Mouse (Mus musculus): ENCODE results near the gene Anks4b. TPM values are rescaled to one million over a fixed set of nuclear protein-coding genes. Genes with fewer than 3 reads are reported as not detected.

The Anks4b gene
- polyA plus RNA-seq, 1 experiment, result 15.0 TPM

DNA sequence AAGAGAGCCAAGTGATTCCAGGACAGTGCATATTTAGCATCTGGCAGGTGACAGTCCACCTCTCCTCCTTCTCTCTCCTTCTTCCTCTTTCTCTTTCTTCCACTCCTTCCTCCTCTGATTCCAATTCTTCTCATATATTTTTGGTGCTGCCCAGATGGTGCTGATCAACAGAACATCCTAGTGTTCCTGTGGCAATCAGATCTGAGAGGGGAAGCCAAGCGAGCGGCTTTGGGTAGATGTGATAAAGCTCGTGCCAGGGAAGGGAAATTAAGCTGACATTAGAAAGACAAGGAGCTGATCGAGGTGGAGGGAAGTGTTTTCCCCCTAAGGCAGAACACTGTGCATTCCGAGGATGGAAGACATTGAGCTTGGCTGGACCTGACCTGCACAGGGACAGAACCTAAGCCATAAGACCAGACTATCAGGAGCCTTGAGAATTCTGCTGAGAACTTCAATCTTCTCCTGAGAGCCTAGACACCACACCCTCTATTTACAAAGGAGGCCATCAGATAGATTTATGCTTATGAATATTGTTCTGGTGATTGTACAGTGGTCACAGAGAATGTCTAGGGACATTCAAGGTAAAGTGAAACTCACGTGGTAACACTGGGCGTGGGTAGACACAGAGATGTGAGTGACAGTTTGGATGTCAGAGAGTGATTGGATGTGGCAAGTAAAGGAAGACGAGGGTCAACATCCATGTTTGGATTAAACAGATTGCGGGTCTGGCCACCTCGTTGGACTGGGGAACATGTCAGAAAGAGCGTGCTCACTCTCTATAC lies 1.3 kb downstream of the Anks4b start:
- WGBS, result 57% methylated on average over 11 of the region's 11 CpGs
- Histone ChIP-seq H3K27me3 (replicated peaks; ENCODE audit: control insufficient read depth, insufficient read depth, low read length) (no peaks in the 10 kb centered on the region), H3K27ac (ENCODE audit: insufficient read depth, low read depth, low read length) (peak overlapping the region; percentile 90)

GRCm38 (mm10) chr7:120177611-120178010 lies 4.0 kb downstream of the Anks4b start:
- no peak overlapping the region for H3K4me3 ChIP-seq (ENCODE audit: insufficient read depth, low read depth, low read length)
- WGBS, result 52% methylated on average over 3 of the region's 3 CpGs
- TF ChIP-seq CTCF (conservative IDR thresholded peaks at IDR 0.05; ENCODE audit: insufficient read depth, insufficient read length, low read depth, low read length) (no peak), POLR2A (IDR thresholded peaks at IDR 0.05; ENCODE audit: low read depth, low read length) (no peak)
- no peak overlapping the region for H3K27ac ChIP-seq (ENCODE audit: insufficient read depth, low read depth, low read length)
- no peak for DNase-seq
- H3K4me1 ChIP-seq (ENCODE audit: control insufficient read depth, insufficient read depth, low read length), result peaks cover 5% of the 10 kb centered on the region; the same call in 1 of the 2 replicates
- peaks cover 2% of the 10 kb centered on the region; the same call in 1 of the 2 replicates for H3K36me3 ChIP-seq (ENCODE audit: control insufficient read depth, insufficient read depth, low read length)
- no peaks in the 10 kb centered on the region for H3K27me3 ChIP-seq (replicated peaks; ENCODE audit: control insufficient read depth, insufficient read depth, low read length)

More for the DNA sequence above, 1.3 kb downstream of the Anks4b start:
- Histone ChIP-seq H3K4me3 (ENCODE audit: insufficient read depth, low read depth, low read length) (peak overlapping the region; percentile 62), H3K4me1 (ENCODE audit: control insufficient read depth, insufficient read depth, low read length) (peaks cover 5% of the 10 kb centered on the region; the same call in 1 of the 2 replicates), H3K36me3 (ENCODE audit: control insufficient read depth, insufficient read depth, low read length) (no peaks in the 10 kb centered on the region)
- TF ChIP-seq POLR2A (IDR thresholded peaks at IDR 0.05; ENCODE audit: low read depth, low read length) (no peak), CTCF (conservative IDR thresholded peaks at IDR 0.05; ENCODE audit: insufficient read depth, insufficient read length, low read depth, low read length) (no peak)
- DNase-seq, result peak; percentile 19

DNA sequence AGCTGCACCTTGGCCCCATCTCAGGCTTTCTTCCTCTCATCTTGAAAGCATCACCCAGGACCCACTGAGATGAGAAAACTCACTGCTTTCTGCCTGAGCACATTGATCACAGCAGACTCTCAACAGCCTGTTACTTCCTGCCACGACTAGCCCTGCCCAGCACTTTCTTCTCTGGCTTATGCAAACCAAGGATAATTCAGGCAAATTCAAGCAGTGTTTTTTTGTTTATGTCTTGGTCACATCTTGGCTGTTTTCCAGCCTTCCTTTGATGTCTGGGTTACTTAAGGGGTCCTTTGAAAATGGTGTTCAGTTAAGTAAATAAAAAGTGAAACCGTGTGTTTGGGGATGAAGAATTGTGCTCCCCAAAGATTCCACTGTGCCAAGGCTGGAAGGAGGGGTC lies 5.3 kb downstream of the Anks4b start:
- no peak overlapping the region for H3K4me3 ChIP-seq (ENCODE audit: insufficient read depth, low read depth, low read length)
- peaks cover 5% of the 10 kb centered on the region; the same call in 1 of the 2 replicates for H3K4me1 ChIP-seq (ENCODE audit: control insufficient read depth, insufficient read depth, low read length)
- H3K27ac ChIP-seq (ENCODE audit: insufficient read depth, low read depth, low read length), result no peak overlapping the region
- DNase-seq, result no peak
- peaks cover 4% of the 10 kb centered on the region; the same call in 1 of the 2 replicates for H3K36me3 ChIP-seq (ENCODE audit: control insufficient read depth, insufficient read depth, low read length)
- 11% methylated on average over 2 of the region's 2 CpGs for WGBS
- H3K27me3 ChIP-seq (replicated peaks; ENCODE audit: control insufficient read depth, insufficient read depth, low read length), result no peaks in the 10 kb centered on the region
- no peak for TF ChIP-seq CTCF (conservative IDR thresholded peaks at IDR 0.05; ENCODE audit: insufficient read depth, insufficient read length, low read depth, low read length)
- TF ChIP-seq POLR2A (IDR thresholded peaks at IDR 0.05; ENCODE audit: low read depth, low read length), result no peak

- H3K36me3 ChIP-seq (ENCODE audit: control insufficient read depth, insufficient read depth, low read length), result peaks cover 4% of the 10 kb centered on the region; the same call in 1 of the 2 replicates
- H3K27ac ChIP-seq (ENCODE audit: insufficient read depth, low read depth, low read length), result no peak overlapping the region
- peaks cover 5% of the 10 kb centered on the region; the same call in 1 of the 2 replicates for H3K4me1 ChIP-seq (ENCODE audit: control insufficient read depth, insufficient read depth, low read length)
- TF ChIP-seq CTCF (conservative IDR thresholded peaks at IDR 0.05; ENCODE audit: insufficient read depth, insufficient read length, low read depth, low read length), result no peak
- TF ChIP-seq POLR2A (IDR thresholded peaks at IDR 0.05; ENCODE audit: low read depth, low read length), result no peak
- 67% methylated on average over 5 of the region's 5 CpGs for WGBS
- no peak for DNase-seq
- no peak overlapping the region for H3K4me3 ChIP-seq (ENCODE audit: insufficient read depth, low read depth, low read length)
- H3K27me3 ChIP-seq (replicated peaks; ENCODE audit: control insufficient read depth, insufficient read depth, low read length), result no peaks in the 10 kb centered on the region
These were observed 6.9 kb downstream of the Anks4b start for GRCm38 (mm10) chr7:120180547-120180946.

GRCm38 (mm10) chr7:120181401-120182230 lies 8.0 kb downstream of the Anks4b start:
- H3K27ac ChIP-seq (ENCODE audit: insufficient read depth, low read depth, low read length), result no peak overlapping the region
- H3K4me1 ChIP-seq (ENCODE audit: control insufficient read depth, insufficient read depth, low read length), result peaks cover 5% of the 10 kb centered on the region; the same call in 1 of the 2 replicates
- 85% methylated on average over 4 of the region's 4 CpGs for WGBS
- TF ChIP-seq POLR2A (IDR thresholded peaks at IDR 0.05; ENCODE audit: low read depth, low read length) (no peak), CTCF (conservative IDR thresholded peaks at IDR 0.05; ENCODE audit: insufficient read depth, insufficient read length, low read depth, low read length) (no peak)
- H3K4me3 ChIP-seq (ENCODE audit: insufficient read depth, low read depth, low read length), result no peak overlapping the region
- no peaks in the 10 kb centered on the region for H3K27me3 ChIP-seq (replicated peaks; ENCODE audit: control insufficient read depth, insufficient read depth, low read length)
- peaks cover 4% of the 10 kb centered on the region; the same call in 1 of the 2 replicates for H3K36me3 ChIP-seq (ENCODE audit: control insufficient read depth, insufficient read depth, low read length)
- no peak for DNase-seq

- Histone ChIP-seq H3K4me1 (ENCODE audit: control insufficient read depth, insufficient read depth, low read length) (peaks cover 2% of the 10 kb centered on the region; the same call in 1 of the 2 replicates), H3K27me3 (replicated peaks; ENCODE audit: control insufficient read depth, insufficient read depth, low read length) (no peaks in the 10 kb centered on the region), H3K27ac (ENCODE audit: insufficient read depth, low read depth, low read length) (no peak overlapping the region), H3K4me3 (ENCODE audit: insufficient read depth, low read depth, low read length) (no peak overlapping the region), H3K36me3 (ENCODE audit: control insufficient read depth, insufficient read depth, low read length) (peaks cover 4% of the 10 kb centered on the region; the same call in 1 of the 2 replicates)
- no peak for TF ChIP-seq CTCF (conservative IDR thresholded peaks at IDR 0.05; ENCODE audit: insufficient read depth, insufficient read length, low read depth, low read length)
- no peak for TF ChIP-seq POLR2A (IDR thresholded peaks at IDR 0.05; ENCODE audit: low read depth, low read length)
- DNase-seq, result peak; percentile 56
These were observed 9.2 kb downstream of the Anks4b start for GRCm38 (mm10) chr7:120182891-120183290.

All from kidney, adult 2 months (tissue).